Mouse (Mus musculus) small intestine, adult 2 months (tissue): ENCODE results near the gene Sectm1a.

Source experiments
- CTCF ChIP-seq: fragments of 200-500 bp; IDR thresholded peaks from 2 replicates; pipeline ENCODE4 v1.5.1; 2012; ENCODE audit warnings: low read depth, mild to moderate bottlenecking, control low read depth, inconsistent platforms, low read length, moderate library complexity, mixed read lengths; ENCODE audit not compliant: insufficient replicate concordance, insufficient read length; ENCODE audit errors: extremely low read depth
- POLR2A ChIP-seq: fragments of 200-500 bp; IDR thresholded peaks from 2 replicates; pipeline ENCODE4 v1.6.1; 2012; ENCODE audit warnings: low read depth, mild to moderate bottlenecking, control low read depth, inconsistent platforms, low read length, moderate library complexity

GRCm38 (mm10) chr11:121052387-121052786 is 28.6 kb downstream of the Sectm1a start:
- TF ChIP-seq CTCF = no peak
- no peak for TF ChIP-seq POLR2A
